In genomic region chr1:171502388-171503249, GRCm38 (mm10) we compare ENCODE assay signal across 8 mouse cellular contexts. TPM values are rescaled to one million over a fixed set of nuclear protein-coding genes. Genes with fewer than 3 reads are reported as not detected.
DNase-seq lines count a peak whose midpoint lies in the region; ATAC-seq and TF ChIP-seq lines count a peak whose summit lies in the region.

No protein-coding gene starts in this region.

- peak overlapping the region; percentile 81 for H3K4me2 ChIP-seq in lung, postnatal 0 days (replicated peaks; ENCODE audit: low read depth, low read length)

- ATAC-seq in lung, postnatal 0 days: peak; percentile 80

- H3K9me3 ChIP-seq in heart, embryonic 10.5 days: no peaks in the 10 kb centered on the region
- no peaks in the 10 kb centered on the region for H3K9me3 ChIP-seq in lung, postnatal 0 days (ENCODE audit: low read length)

- no peak for TF ChIP-seq EP300 in lung, postnatal 0 days (IDR thresholded peaks at IDR 0.05)

- H3K27ac ChIP-seq in heart, embryonic 10.5 days: peak overlapping the region; percentile 94
- H3K27ac ChIP-seq in lung, postnatal 0 days (ENCODE audit: low read length): peak overlapping the region; percentile 94

- no peaks in the 10 kb centered on the region for H3K36me3 ChIP-seq in heart, embryonic 10.5 days
- no peaks in the 10 kb centered on the region for H3K36me3 ChIP-seq in lung, postnatal 0 days (ENCODE audit: insufficient read depth, low read length)

- peak overlapping the region; percentile 72 for H3K4me3 ChIP-seq in heart, embryonic 10.5 days
- 0 out of 2 replicates have a peak overlapping the region, but pooled peaks have one; percentile 57 for H3K4me3 ChIP-seq in lung, postnatal 0 days (ENCODE audit: low read depth, low read length)

- peak; percentile 72 for TF ChIP-seq CTCF in lung, postnatal 0 days (IDR thresholded peaks at IDR 0.05)

- no peaks in the 10 kb centered on the region for H3K27me3 ChIP-seq in heart, embryonic 10.5 days (ENCODE audit: insufficient read depth, poor library complexity, severe bottlenecking)
- no peaks in the 10 kb centered on the region for H3K27me3 ChIP-seq in lung, postnatal 0 days (replicated peaks; ENCODE audit: insufficient read depth, low read length)

- H3K4me1 ChIP-seq in heart, embryonic 10.5 days: peaks cover 3% of the 10 kb centered on the region
- no peaks in the 10 kb centered on the region for H3K4me1 ChIP-seq in lung, postnatal 0 days (ENCODE audit: insufficient read depth, low read depth, low read length)

- peak overlapping the region; percentile 37; the same call in 1 of the 2 replicates for H3K9ac ChIP-seq in lung, postnatal 0 days (replicated peaks; ENCODE audit: low read depth)

- intact Hi-C loops in gastrocnemius, postnatal 36 days (cut with DNase I): loop anchor here (5.0 kb wide), 1 partner anchor 65 kb away; no protein-coding TSS in a partner anchor

- under 1% methylated on average over 14 of the region's 14 CpGs for WGBS in heart, embryonic 10.5 days
- under 1% methylated on average over 14 of the region's 14 CpGs for WGBS in lung, postnatal 0 days

- DNase-seq in gastrocnemius, adult 18-20 months (ENCODE audit: low spot score): peak; percentile 44
- DNase-seq in gastrocnemius, postnatal 36 days: no peak
- DNase-seq in WW6 (ENCODE audit: low read depth, low spot score): peak; percentile 79
- DNase-seq in embryo, embryonic 11 days: peak; percentile 86
- DNase-seq in heart, embryonic 10.5 days (ENCODE audit: low spot score): peak; percentile 84
- DNase-seq in kidney, adult 9 months: peak; percentile 70
- peak; percentile 87 for DNase-seq in lung, postnatal 0 days (ENCODE audit: low spot score)
- DNase-seq in retina, embryonic 14.5 days (ENCODE audit: low spot score): peak; percentile 92

RNA-seq across cellular contexts. Expression of gene Alyref2, which starts 0.7 kb away (rescaled TPM):
- total RNA-seq in gastrocnemius, adult 18-20 months (2021): 1 to 10 TPM; 1.3 to 1.4 TPM
- total RNA-seq in gastrocnemius, postnatal 36 days (2021): 1 to 10 TPM in 1 of 2 experiments, under 1 TPM in 1; 0.79 to 1.2 TPM
- polyA plus RNA-seq in heart, embryonic 10.5 days (2016; fragmentation: Nextera tagmentation; extraction: Ambion mirVana): 10.7 and 10.8 TPM in 2 replicates
- 13.7 and 14.8 TPM in 2 replicates for polyA plus RNA-seq in lung, postnatal 0 days (2015; fragmentation: Nextera tagmentation; extraction: Ambion mirVana)

RNA-seq across cellular contexts. Expression of gene Itln1, which starts 32.5 kb away (rescaled TPM):
- total RNA-seq in gastrocnemius, adult 18-20 months (2021): not detected
- total RNA-seq in gastrocnemius, postnatal 36 days (2021): not detected
- polyA plus RNA-seq in heart, embryonic 10.5 days (2016; fragmentation: Nextera tagmentation; extraction: Ambion mirVana): not detected in 2 replicates
- not detected in 2 replicates for polyA plus RNA-seq in lung, postnatal 0 days (2015; fragmentation: Nextera tagmentation; extraction: Ambion mirVana)

RNA-seq across cellular contexts. Expression of gene Cd244a, which starts 56.4 kb away (rescaled TPM):
- under 1 TPM in 1 of 2 experiments, not detected in 1; 0.09 TPM for total RNA-seq in gastrocnemius, adult 18-20 months (2021)
- not detected for total RNA-seq in gastrocnemius, postnatal 36 days (2021)
- polyA plus RNA-seq in heart, embryonic 10.5 days (2016; fragmentation: Nextera tagmentation; extraction: Ambion mirVana): 0.13 TPM in 1 of 2 replicates, not detected in the other
- polyA plus RNA-seq in lung, postnatal 0 days (2015; fragmentation: Nextera tagmentation; extraction: Ambion mirVana): 1.7 and 1.8 TPM in 2 replicates

Comparison
In these comparisons a context has a peak if more than half of its experiments do, and no peak if none do; other contexts are left out.
1. DNase-seq: peak in gastrocnemius, adult 18-20 months (single experiment), WW6 (single experiment), embryo, embryonic 11 days (single experiment), heart, embryonic 10.5 days (single experiment), kidney, adult 9 months (single experiment), lung, postnatal 0 days (single experiment) and retina, embryonic 14.5 days (single experiment); none in gastrocnemius, postnatal 36 days (0 of 2).